Comparison of ENCODE assay signal across 16 mouse cellular contexts in genomic region chr1:90599226-90599625, GRCm38 (mm10). TPM values are rescaled to one million over a fixed set of nuclear protein-coding genes. Genes with fewer than 3 reads are reported as not detected.
DNase-seq lines count a peak whose midpoint lies in the region; ATAC-seq and TF ChIP-seq lines count a peak whose summit lies in the region.
"Had no signal": no experiment of that assay in that cellular context is flagged by ENCODE, and none has a peak within 500 bp of the region (broad histone marks: within the 10 kb centered on the region; RNA-seq: fewer than 3 reads in every experiment).

No protein-coding gene starts in this region.

- 39% methylated on average over 3 of the region's 3 CpGs for WGBS in heart, embryonic 10.5 days
- 43% methylated on average over 3 of the region's 3 CpGs for WGBS in lung, embryonic 14.5 days
- WGBS in midbrain, embryonic 15.5 days: 57% methylated on average over 3 of the region's 3 CpGs

- H3K27me3 ChIP-seq in heart, embryonic 10.5 days (ENCODE audit: insufficient read depth, poor library complexity, severe bottlenecking): peaks cover 4% of the 10 kb centered on the region; the same call in 1 of the 2 replicates
- no peaks in the 10 kb centered on the region; the same call in 1 of the 2 replicates for H3K27me3 ChIP-seq in lung, embryonic 14.5 days (ENCODE audit: insufficient read depth, low read length)
- 0 out of 2 replicates have a peak, but pooled peaks cover 4% of the 10 kb centered on the region for H3K27me3 ChIP-seq in midbrain, embryonic 15.5 days (replicated peaks)

- intact Hi-C loops in heart, postnatal 36 days (cut with DNase I): no loop called here

- H3K36me3 ChIP-seq in heart, embryonic 10.5 days: no peaks in the 10 kb centered on the region
- H3K36me3 ChIP-seq in lung, embryonic 14.5 days (ENCODE audit: insufficient read depth): no peaks in the 10 kb centered on the region
- H3K36me3 ChIP-seq in midbrain, embryonic 15.5 days (replicated peaks): no peaks in the 10 kb centered on the region
- H3K36me3 ChIP-seq: embryonic facial prominence, embryonic 13.5 days; forebrain, embryonic 12.5 days; midbrain, embryonic 12.5 days; neural tube, embryonic 13.5 days had no signal

- peaks cover 2% of the 10 kb centered on the region; the same call in 1 of the 2 replicates for H3K4me1 ChIP-seq in heart, embryonic 10.5 days
- H3K4me1 ChIP-seq in lung, embryonic 14.5 days (ENCODE audit: insufficient read depth): 0 out of 2 replicates have a peak, but pooled peaks cover 3% of the 10 kb centered on the region
- peaks cover 8% of the 10 kb centered on the region for H3K4me1 ChIP-seq in midbrain, embryonic 15.5 days

- no peaks in the 10 kb centered on the region for H3K9me3 ChIP-seq in heart, embryonic 10.5 days
- H3K9me3 ChIP-seq in lung, embryonic 14.5 days (ENCODE audit: low read depth, low read length): no peaks in the 10 kb centered on the region
- no peaks in the 10 kb centered on the region for H3K9me3 ChIP-seq in midbrain, embryonic 15.5 days
- H3K9me3 ChIP-seq: embryonic facial prominence, embryonic 13.5 days; forebrain, embryonic 12.5 days; neural tube, embryonic 13.5 days had no signal

- H3K4me2 ChIP-seq in lung, embryonic 14.5 days: no peak overlapping the region
- H3K4me2 ChIP-seq in midbrain, embryonic 15.5 days: no peak overlapping the region
- H3K4me2 ChIP-seq: embryonic facial prominence, embryonic 13.5 days; forebrain, embryonic 12.5 days; hindbrain, embryonic 14.5 days; liver, embryonic 11.5 days; midbrain, embryonic 12.5 days; neural tube, embryonic 13.5 days had no signal

- peak; percentile 98 for DNase-seq in heart, adult 11 months
- DNase-seq in heart, embryonic 10.5 days (ENCODE audit: low spot score): no peak
- DNase-seq in adrenal gland, postnatal 25 days: peak; percentile 23
- DNase-seq in heart, postnatal 36 days: peak; percentile 18 to 49
- DNase-seq in lung, embryonic 14.5 days: peak; percentile 42
- no peak for DNase-seq in testis, postnatal 10 days (ENCODE audit: low spot score)
- DNase-seq in ovary, postnatal 10 days (ENCODE audit: low spot score): no peak
- DNase-seq: gastrocnemius, postnatal 36 days; right cerebral cortex, adult 18-20 months had no signal

- H3K27ac ChIP-seq in heart, embryonic 10.5 days: no peak overlapping the region
- no peak overlapping the region for H3K27ac ChIP-seq in lung, embryonic 14.5 days (ENCODE audit: low read depth)
- no peak overlapping the region for H3K27ac ChIP-seq in midbrain, embryonic 15.5 days
- H3K27ac ChIP-seq: embryonic facial prominence, embryonic 13.5 days; forebrain, embryonic 12.5 days; hindbrain, embryonic 14.5 days; midbrain, embryonic 12.5 days; neural tube, embryonic 13.5 days had no signal

- no peak for ATAC-seq in lung, embryonic 14.5 days (ENCODE audit: insufficient read depth)
- ATAC-seq in midbrain, embryonic 15.5 days (replicated peaks): no peak

- TF ChIP-seq CTCF in lung, embryonic 14.5 days (IDR thresholded peaks at IDR 0.05; ENCODE audit: low read depth): no peak

- H3K4me3 ChIP-seq in heart, embryonic 10.5 days: no peak overlapping the region
- H3K4me3 ChIP-seq in lung, embryonic 14.5 days (ENCODE audit: low read depth, low read length): no peak overlapping the region
- no peak overlapping the region for H3K4me3 ChIP-seq in midbrain, embryonic 15.5 days
- H3K4me3 ChIP-seq: embryonic facial prominence, embryonic 13.5 days; forebrain, embryonic 12.5 days; midbrain, embryonic 12.5 days; neural tube, embryonic 13.5 days had no signal

- no peak overlapping the region for H3K9ac ChIP-seq in lung, embryonic 14.5 days
- no peak overlapping the region for H3K9ac ChIP-seq in midbrain, embryonic 15.5 days
- H3K9ac ChIP-seq: embryonic facial prominence, embryonic 13.5 days; forebrain, embryonic 12.5 days; hindbrain, embryonic 14.5 days; midbrain, embryonic 12.5 days; neural tube, embryonic 13.5 days had no signal

RNA-seq across cellular contexts. Expression of gene Cops8, which starts 3.6 kb away (rescaled TPM):
- polyA plus RNA-seq in heart, embryonic 10.5 days (2016; fragmentation: Nextera tagmentation; extraction: Ambion mirVana): 157 and 170 TPM in 2 replicates
- 71.7 and 74.6 TPM in 2 replicates for total RNA-seq in adrenal gland, postnatal 25 days (2021)
- total RNA-seq in heart, postnatal 36 days (2021): 10 to 100 TPM; 82.3 to 89.8 TPM
- polyA plus RNA-seq in lung, embryonic 14.5 days (2014; fragmentation: Nextera tagmentation; extraction: Ambion mirVana): 157 and 163 TPM in 2 replicates
- 176 and 182 TPM in 2 replicates for polyA plus RNA-seq in midbrain, embryonic 15.5 days (2015; fragmentation: Nextera tagmentation; extraction: Ambion mirVana)

Comparison
In these comparisons a context has a peak if more than half of its experiments do, and no peak if none do; other contexts are left out.
1. DNase-seq: peak in heart, adult 11 months (single experiment), adrenal gland, postnatal 25 days (single experiment), heart, postnatal 36 days (2 of 2) and lung, embryonic 14.5 days (single experiment); none in heart, embryonic 10.5 days (single experiment), testis, postnatal 10 days (single experiment) and ovary, postnatal 10 days (single experiment).